Mouse (Mus musculus) midbrain, embryonic 11.5 days (tissue): ENCODE measurements around the gene Olfr699. TPM values are rescaled to one million over a fixed set of nuclear protein-coding genes. Genes with fewer than 3 reads are reported as not detected.

ENCODE experiments used
- ATAC-seq: fragments of 200-750 bp; cut with Nextera tagmentation; 2 replicates; pipeline ENCODE4 v1.8.0; 2017; ENCODE audit warnings: moderate TSS enrichment, moderate library complexity; ENCODE audit not compliant: low FRiP score
- DNase-seq: peaks from one replicate; pipeline ENCODE4 v3.0.0; 2015; ENCODE audit warnings: low spot score; ENCODE audit errors: missing footprints
- H3K27ac ChIP-seq: fragments of 300-500 bp; sonication (generic); 2 replicates; pipeline ENCODE4 v1.5.1; 2014; ENCODE audit warnings: low read depth, low read length
- H3K27me3 ChIP-seq: fragments of 300-500 bp; sonication (generic); 2 replicates; pipeline ENCODE4 v1.6.1; 2014; ENCODE audit warnings: mild to moderate bottlenecking, low read length, moderate library complexity, mixed read lengths; ENCODE audit not compliant: control insufficient read depth, insufficient read depth
- H3K36me3 ChIP-seq: fragments of 300-500 bp; sonication (generic); 2 replicates; pipeline ENCODE4 v1.6.1; 2014; ENCODE audit warnings: mild to moderate bottlenecking, low read length, moderate library complexity, mixed read lengths; ENCODE audit not compliant: control insufficient read depth, insufficient read depth
- H3K4me1 ChIP-seq: fragments of 300-500 bp; sonication (generic); 2 replicates; pipeline ENCODE4 v1.6.1; 2014; ENCODE audit warnings: low read length; ENCODE audit not compliant: control insufficient read depth, insufficient read depth
- H3K4me2 ChIP-seq: fragments of 300-500 bp; sonication (generic); 2 replicates; pipeline ENCODE4 v1.6.1; 2014; ENCODE audit warnings: mild to moderate bottlenecking, moderate library complexity
- H3K4me3 ChIP-seq: fragments of 300-500 bp; sonication (generic); 2 replicates; pipeline ENCODE4 v1.5.1; 2014; ENCODE audit warnings: low read depth, low read length
- H3K9ac ChIP-seq: fragments of 300-500 bp; sonication (generic); 2 replicates; pipeline ENCODE4 v1.6.1; 2014; ENCODE audit warnings: low read length
- H3K9me3 ChIP-seq: fragments of 300-500 bp; sonication (generic); 2 replicates; pipeline ENCODE4 v1.6.1; 2016; ENCODE audit warnings: low read length; ENCODE audit not compliant: control insufficient read depth
- WGBS: fragments of 180-500 bp; shearing (Covaris S2); extraction: QIAGEN DNeasy Blood & Tissue Kit; methylation state at CpG from one replicate; pipeline ENCODE4 v1.1.7; 2014; 5-methylcytosine and 5-hydroxymethylcytosine counted together
- polyA plus RNA-seq: library from polyadenylated mRNA; unstranded; fragments of >200 nt; fragmentation: Nextera tagmentation; extraction: Ambion mirVana; gene quantifications from 2 replicates; pipeline ENCODE4 v1.2.1, GENCODE M21; 2014

Gene Olfr699
- polyA plus RNA-seq, 1 experiment from 2014 or later, result not detected

GRCm38 (mm10) chr7:106745811-106746210, 47.2 kb downstream of the Olfr699 start:
- no peaks in the 10 kb centered on the region for H3K4me1 ChIP-seq
- no peak overlapping the region for H3K4me3 ChIP-seq
- no peaks in the 10 kb centered on the region for H3K27me3 ChIP-seq
- DNase-seq (no peak), ATAC-seq (no peak)
- 90% methylated on average over 5 of the region's 5 CpGs for WGBS
- no peaks in the 10 kb centered on the region for H3K9me3 ChIP-seq
- no peak overlapping the region for H3K4me2 ChIP-seq
- H3K9ac ChIP-seq, result no peak overlapping the region
- H3K27ac ChIP-seq, result no peak overlapping the region
- H3K36me3 ChIP-seq, result no peaks in the 10 kb centered on the region

GRCm38 (mm10) chr7:106742343-106742742, 50.7 kb downstream of the Olfr699 start, which contains the start of gene Olfr697:
Olfr697 (minus strand) TSS chr7:106742443.
- DNase-seq (no peak), ATAC-seq (no peak)
- no peak within 1 kb of the TSS for H3K4me2 ChIP-seq
- 79% methylated on average over 1 of the region's 1 CpGs for WGBS
- no peaks in the 10 kb centered on the region for H3K27me3 ChIP-seq
- no peak within 1 kb of the TSS for H3K9ac ChIP-seq
- H3K4me3 ChIP-seq, result no peak within 1 kb of the TSS
- no peaks in the 10 kb centered on the region for H3K36me3 ChIP-seq
- H3K27ac ChIP-seq, result no peak within 1 kb of the TSS
- H3K4me1 ChIP-seq, result no peaks in the 10 kb centered on the region
- H3K9me3 ChIP-seq, result no peaks in the 10 kb centered on the region

Other genes starting within 250 kb of the Olfr699 start
- gene Olfr693, start 112.6 kb downstream of the Olfr699 start, polyA plus RNA-seq, result not detected in 2 replicates
- not detected in 2 replicates for gene Olfr694, start 101.4 kb downstream of the Olfr699 start, polyA plus RNA-seq
- not detected in 2 replicates for gene Olfr695, start 76.8 kb downstream of the Olfr699 start, polyA plus RNA-seq
- gene Olfr697, start 50.8 kb downstream of the Olfr699 start, polyA plus RNA-seq, result not detected in 2 replicates
- not detected in 2 replicates for gene Olfr698, start 37.8 kb downstream of the Olfr699 start, polyA plus RNA-seq
- not detected in 2 replicates for gene Olfr700, start 15.6 kb upstream of the Olfr699 start, polyA plus RNA-seq
- not detected in 2 replicates for gene Olfr701, start 20.9 kb upstream of the Olfr699 start, polyA plus RNA-seq
- gene Olfr702, start 40.7 kb upstream of the Olfr699 start, polyA plus RNA-seq, result not detected in 2 replicates
- not detected in 2 replicates for gene Olfr703, start 50.2 kb upstream of the Olfr699 start, polyA plus RNA-seq
- not detected in 2 replicates for gene Olfr704, start 70.0 kb upstream of the Olfr699 start, polyA plus RNA-seq
- gene Olfr705, start 83.7 kb upstream of the Olfr699 start, polyA plus RNA-seq, result not detected in 2 replicates
- gene Olfr706, start 95.0 kb upstream of the Olfr699 start, polyA plus RNA-seq, result not detected in 2 replicates
- gene Olfr707, start 108.0 kb upstream of the Olfr699 start, polyA plus RNA-seq, result not detected in 2 replicates
- not detected in 2 replicates for gene Olfr1532-ps1, start 114.8 kb upstream of the Olfr699 start, polyA plus RNA-seq
- gene Olfr709-ps1, start 139.0 kb upstream of the Olfr699 start, polyA plus RNA-seq, result not detected in 2 replicates
- not detected in 2 replicates for gene Olfr710, start 155.1 kb upstream of the Olfr699 start, polyA plus RNA-seq
- gene Olfr6, start 170.7 kb upstream of the Olfr699 start, polyA plus RNA-seq, result not detected in 2 replicates
- not detected in 2 replicates for gene Olfr711, start 182.3 kb upstream of the Olfr699 start, polyA plus RNA-seq
- not detected in 2 replicates for gene Olfr2, start 212.9 kb upstream of the Olfr699 start, polyA plus RNA-seq
- gene Olfr713, start 238.0 kb upstream of the Olfr699 start, polyA plus RNA-seq, result not detected in 2 replicates